Mouse (Mus musculus) right cerebral cortex, postnatal 4 days (tissue): ENCODE measurements around the gene Brms1.
"Not testable (repeated sequence)": the region's sequence is repeated elsewhere in the genome, so short reads cannot be mapped to it uniquely, and the experiment has no call there.

Experiments used
- DNase-seq: peaks from one replicate; pipeline ENCODE4 v3.0.0-alpha.2; 2022

Gene Brms1

GRCm38 (mm10) chr19:5040862-5041523 lies at the start of gene Brms1:
Gene Brms1, plus strand, starts transcription at chr19:5041354.
- peak; percentile 88 for DNase-seq

- no peak for DNase-seq
These were observed 48.8 kb upstream of the Brms1 start for GRCm38 (mm10) chr19:4992371-4992770.

DNA sequence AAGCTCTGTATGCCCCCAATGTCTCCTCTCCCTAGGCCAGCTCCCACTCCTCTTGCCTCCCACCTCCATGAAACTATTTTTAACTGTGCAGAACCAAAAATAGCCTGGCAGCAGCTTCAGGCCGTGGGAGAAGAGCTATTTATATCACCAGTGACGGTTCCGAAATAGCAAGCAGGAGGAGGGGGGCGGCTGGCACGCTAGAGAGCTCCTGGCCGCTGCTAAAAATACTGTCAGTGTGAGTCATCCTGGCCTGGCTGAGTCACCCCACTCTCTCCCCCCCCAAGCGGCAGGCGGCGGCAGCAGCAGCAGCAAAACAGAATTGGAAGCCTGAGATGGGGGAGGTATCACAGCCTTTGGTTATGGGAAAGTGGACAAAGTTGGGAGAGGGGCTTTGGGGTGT lies 48.2 kb upstream of the Brms1 start:
- DNase-seq = peak; percentile 72

DNA sequence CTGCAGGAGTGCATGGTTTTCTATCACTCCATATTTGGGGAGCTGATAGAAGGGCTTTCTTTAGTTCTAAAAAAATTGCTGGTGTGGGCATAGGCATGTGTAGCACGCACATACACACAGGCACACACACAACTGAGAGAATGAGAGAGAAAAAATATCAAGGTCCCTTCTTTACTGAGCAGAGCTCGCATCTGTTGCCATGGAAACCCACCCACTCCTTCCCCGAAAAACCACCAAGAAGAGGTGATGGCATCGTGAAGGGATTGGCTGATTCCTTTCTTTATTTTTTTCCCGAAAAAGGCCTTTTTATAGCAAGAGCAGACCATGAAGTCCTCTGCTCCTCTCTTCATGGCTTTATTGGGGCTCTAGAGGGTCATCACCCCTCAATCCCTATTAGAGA lies 47.1 kb upstream of the Brms1 start:
- DNase-seq = peak; percentile 54

DNA sequence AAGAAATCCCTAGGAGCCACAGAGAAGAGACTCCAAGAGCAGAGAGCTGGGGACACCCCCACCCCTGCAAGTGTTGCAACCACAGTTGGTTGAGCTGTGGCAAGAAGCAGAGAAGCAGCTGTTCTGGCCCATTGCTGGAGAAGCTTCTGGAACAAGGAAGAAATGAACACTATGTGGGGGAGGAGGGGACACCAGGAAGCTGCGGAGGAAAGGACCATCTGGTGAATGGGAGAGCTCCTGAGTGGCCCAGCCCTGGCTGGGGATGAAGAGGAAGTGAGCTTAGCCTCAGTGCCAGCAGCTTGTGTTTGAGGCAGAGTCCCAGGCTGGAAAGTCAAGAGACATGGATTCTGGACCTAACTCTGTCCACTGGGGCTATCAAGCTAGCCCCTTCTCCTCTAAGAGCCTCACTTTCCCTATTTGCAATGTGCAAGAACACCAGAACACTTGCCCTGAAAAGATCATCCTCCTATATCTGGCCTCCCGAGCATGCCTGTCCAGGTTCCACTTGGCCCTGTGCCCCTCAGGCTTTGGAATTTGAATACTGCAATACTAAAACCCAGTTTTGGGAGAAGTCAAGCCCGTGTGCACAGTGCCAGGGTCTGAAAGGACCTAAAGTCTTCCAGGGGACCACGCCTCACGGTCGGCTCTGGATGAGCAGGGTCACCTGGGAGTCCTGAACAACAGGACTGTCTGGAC lies 41.6 kb upstream of the Brms1 start:
- no peak for DNase-seq

- DNase-seq = peak; percentile 84
These were observed 39.3 kb upstream of the Brms1 start for GRCm38 (mm10) chr19:5001666-5002406.

- DNase-seq = not testable (repeated sequence)
These were observed 37.5 kb upstream of the Brms1 start for GRCm38 (mm10) chr19:5003644-5004043.

- DNase-seq = no peak
These were observed 36.2 kb upstream of the Brms1 start for GRCm38 (mm10) chr19:5004925-5005324.

DNA sequence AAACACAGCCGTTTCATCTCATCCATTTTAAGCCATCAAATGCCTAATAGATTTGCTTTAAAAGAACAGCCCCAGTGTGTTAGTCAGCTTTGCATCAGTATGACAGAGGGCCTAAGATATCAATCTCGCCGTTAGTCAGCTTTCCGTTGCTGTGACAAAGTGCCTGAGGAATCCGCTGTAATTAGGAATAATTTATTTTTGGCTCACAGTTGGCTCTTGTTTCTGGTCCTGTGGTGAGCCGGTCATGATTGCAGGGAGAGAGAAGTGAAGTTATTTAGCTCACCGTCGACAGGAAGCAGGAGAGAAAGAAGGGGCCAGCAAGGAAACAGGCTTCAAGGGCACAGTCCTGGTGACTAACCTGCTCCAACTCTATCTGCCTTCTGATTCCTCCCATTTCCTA lies 28.0 kb upstream of the Brms1 start:
- no peak for DNase-seq

GRCm38 (mm10) chr19:5014961-5015398 lies 26.2 kb upstream of the Brms1 start:
- DNase-seq = no peak

- no peak for DNase-seq
These were observed 24.9 kb upstream of the Brms1 start for GRCm38 (mm10) chr19:5016221-5016742.

DNA sequence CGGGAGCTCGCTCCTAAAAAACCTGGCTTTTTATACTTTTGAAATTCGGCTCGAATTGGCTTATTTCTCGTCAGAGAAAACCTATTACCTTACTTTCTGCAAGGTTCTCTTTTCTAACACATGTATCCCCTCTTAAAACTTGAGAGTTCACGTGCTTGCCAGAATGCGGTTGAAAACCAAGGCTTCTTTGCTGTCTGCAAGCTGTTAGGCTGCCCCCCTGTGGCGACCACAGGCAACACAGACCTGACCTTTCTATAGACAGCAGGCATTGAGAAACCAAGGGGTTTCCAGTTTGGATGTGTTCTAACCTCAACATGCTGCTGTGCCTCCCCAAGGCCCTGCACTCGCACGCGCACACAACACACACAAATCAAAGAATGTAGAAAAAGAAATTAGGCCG lies 24.4 kb upstream of the Brms1 start:
- peak; percentile 71 for DNase-seq

DNA sequence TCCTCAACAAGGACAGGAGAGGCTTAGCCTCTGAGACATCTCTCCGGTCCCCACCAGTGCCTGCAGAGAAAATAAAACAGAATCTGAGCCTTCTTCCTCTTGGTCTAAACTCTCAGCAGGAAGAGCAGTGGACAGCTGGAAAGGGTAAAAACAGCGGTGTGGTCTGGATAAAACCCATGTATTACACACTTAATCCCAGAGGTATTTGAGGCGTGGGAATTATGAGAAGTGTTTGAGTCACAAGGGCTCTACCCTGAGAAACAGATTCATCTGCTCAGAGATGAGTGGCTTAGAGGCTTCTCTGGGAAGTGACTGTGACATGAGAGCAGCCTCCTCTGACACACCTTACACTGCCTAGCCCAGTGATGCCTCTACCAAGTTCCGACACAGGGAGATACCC lies 23.5 kb upstream of the Brms1 start:
- DNase-seq = no peak

- no peak for DNase-seq
These were observed 23.0 kb upstream of the Brms1 start for GRCm38 (mm10) chr19:5018191-5018590.

DNA sequence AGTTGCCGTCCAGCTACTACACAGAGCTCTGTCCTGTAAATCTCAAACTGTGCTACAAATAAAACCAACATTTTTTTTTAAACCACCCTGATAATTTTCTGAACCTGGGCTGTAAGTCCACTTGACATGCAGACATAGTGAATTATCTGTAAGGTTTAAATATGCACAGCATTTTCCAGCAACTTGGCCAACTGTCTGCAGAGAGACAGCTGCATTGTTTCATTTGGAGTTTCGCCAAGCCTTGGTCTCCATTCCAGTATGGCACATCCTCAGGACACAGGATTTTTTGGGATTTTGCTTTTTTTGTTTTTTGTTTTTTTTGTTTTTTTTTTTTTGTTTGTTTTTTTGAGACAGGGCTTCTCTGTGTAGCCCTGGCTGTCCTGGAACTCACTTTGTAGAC lies 19.7 kb upstream of the Brms1 start:
- DNase-seq = no peak

DNA sequence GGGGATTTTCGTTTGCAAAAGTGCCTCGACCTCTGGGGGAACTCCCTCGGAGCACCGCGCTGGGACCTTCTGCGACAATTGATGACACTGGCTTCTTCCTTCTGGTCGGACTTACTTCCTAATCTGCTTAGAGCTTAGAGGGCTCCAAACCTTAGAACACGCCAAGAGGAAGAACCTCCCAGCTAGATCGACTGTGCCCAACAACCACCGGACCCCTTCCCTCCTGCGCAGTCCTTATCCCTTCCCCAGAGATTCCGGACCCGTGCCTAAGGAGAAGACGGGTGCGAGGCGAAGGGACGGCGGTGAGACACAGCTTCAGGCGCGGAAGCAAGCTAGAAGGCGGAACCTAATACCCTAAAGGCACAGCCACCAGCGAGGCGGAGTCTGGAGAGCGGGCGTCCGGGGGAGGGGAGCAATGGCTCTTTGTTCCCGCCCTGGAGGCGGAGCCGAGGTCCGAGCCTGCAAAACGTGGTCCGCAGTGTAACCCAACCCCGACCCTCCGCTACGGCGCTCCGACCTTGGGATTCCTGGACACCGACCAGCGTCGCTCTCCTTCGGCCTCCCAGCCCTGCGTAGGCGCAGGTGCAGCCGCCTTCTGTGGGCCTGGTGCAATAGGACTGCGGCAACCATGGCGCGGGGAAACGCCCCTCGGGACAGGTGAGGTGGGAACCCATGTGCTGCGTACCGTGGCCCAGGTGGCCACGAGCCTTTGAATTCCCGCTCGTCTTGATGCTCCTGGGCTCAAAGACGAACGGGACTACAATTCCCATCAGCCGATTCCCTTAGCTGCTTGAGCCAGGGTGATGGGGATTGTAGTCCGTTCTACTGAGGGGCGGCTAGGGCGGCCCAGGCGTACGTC lies 17.3 kb upstream of the Brms1 start, which contains the start of gene Slc29a2:
Slc29a2 (plus strand) TSS at position 240 of the 859 bp plus-strand sequence.
- peak; percentile 84 for DNase-seq

DNA sequence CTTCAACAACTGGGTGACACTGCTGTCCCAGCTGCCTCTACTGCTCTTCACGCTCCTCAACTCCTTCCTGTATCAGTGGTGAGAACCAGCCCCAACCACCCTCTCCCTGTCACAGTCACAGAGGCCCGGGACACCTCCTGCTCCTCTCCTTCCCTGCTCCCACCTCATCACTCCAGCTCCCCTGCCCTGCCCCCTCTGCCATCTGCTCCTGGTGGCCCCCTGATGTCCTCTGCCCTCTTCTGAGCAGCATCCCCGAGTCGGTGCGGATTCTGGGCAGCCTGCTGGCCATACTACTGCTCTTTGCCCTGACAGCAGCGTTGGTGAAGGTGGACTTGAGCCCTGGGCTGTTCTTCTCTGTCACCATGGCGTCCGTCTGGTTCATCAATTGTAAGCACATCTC lies 15.0 kb upstream of the Brms1 start:
- no peak for DNase-seq

DNA sequence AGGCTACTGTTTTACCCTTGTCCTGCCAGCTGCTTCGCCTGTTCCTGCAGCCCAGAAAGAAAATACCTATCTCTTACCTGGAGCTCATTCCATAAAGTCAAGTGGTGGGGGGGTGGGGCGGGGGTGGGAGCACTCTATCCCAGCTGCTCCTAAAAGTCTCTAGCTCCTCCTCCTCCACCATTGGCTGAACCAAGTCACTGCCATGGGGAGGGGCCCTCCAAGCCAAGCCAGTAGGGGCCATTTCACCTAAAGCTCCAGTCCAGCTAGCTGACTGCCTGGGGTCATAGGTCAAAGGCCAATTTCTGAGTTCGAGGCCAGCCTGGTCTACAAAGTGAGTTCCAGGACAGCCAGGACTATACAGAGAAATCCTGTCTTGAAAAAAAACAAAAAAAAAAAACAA lies 8.5 kb upstream of the Brms1 start:
- no peak for DNase-seq

- no peak for DNase-seq
These were observed 4.6 kb upstream of the Brms1 start for GRCm38 (mm10) chr19:5036577-5036976.

- peak; percentile 82 for DNase-seq
These were observed 3.2 kb upstream of the Brms1 start for GRCm38 (mm10) chr19:5037678-5038571.

GRCm38 (mm10) chr19:5038709-5039156 lies 2.4 kb upstream of the Brms1 start, which contains the start of the genes B4gat1 and AC124502.3:
Gene B4gat1, plus strand, starts transcription at chr19:5038826.
Gene AC124502.3, plus strand, starts transcription at chr19:5038891.
- peak; percentile 90 for DNase-seq
